Mouse (Mus musculus) hindbrain, postnatal 0 days (tissue): Measurements from ENCODE around the gene Gm42715. TPM values are rescaled to one million over a fixed set of nuclear protein-coding genes. Genes with fewer than 3 reads are reported as not detected.

Source experiments
- ATAC-seq: fragments of 200-750 bp; cut with Nextera tagmentation; 2 replicates; pipeline ENCODE4 v1.8.0; 2017; ENCODE audit warnings: mild to moderate bottlenecking, moderate TSS enrichment, moderate library complexity
- DNase-seq: peaks from one replicate; pipeline ENCODE4 v3.0.0-alpha.2; 2015; ENCODE audit warnings: low spot score
- H3K27ac ChIP-seq: fragments of 300-500 bp; sonication (generic); 2 replicates; pipeline ENCODE4 v1.5.1; 2014; ENCODE audit warnings: mild to moderate bottlenecking
- H3K27me3 ChIP-seq: fragments of 300-500 bp; sonication (generic); 2 replicates; pipeline ENCODE4 v1.6.1; 2014; ENCODE audit warnings: low read length, mixed read lengths; ENCODE audit not compliant: insufficient read depth
- H3K36me3 ChIP-seq: fragments of 300-500 bp; sonication (generic); 2 replicates; pipeline ENCODE4 v1.6.1; 2014; ENCODE audit warnings: low read length, mixed read lengths; ENCODE audit not compliant: insufficient read depth
- H3K4me1 ChIP-seq: fragments of 300-500 bp; sonication (generic); 2 replicates; pipeline ENCODE4 v1.6.1; 2014; ENCODE audit warnings: antibody characterized with exemption, low read length, mixed read lengths; ENCODE audit not compliant: insufficient read depth
- H3K4me2 ChIP-seq: fragments of 300-500 bp; sonication (generic); 2 replicates; pipeline ENCODE4 v1.6.1; 2014; ENCODE audit warnings: low read depth, mild to moderate bottlenecking, low read length, moderate library complexity, mixed read lengths
- H3K4me3 ChIP-seq: fragments of 300-500 bp; sonication (generic); 2 replicates; pipeline ENCODE4 v1.5.1; 2014; ENCODE audit warnings: low read length
- H3K9ac ChIP-seq: fragments of 300-500 bp; sonication (generic); replicated peaks from 2 replicates; pipeline ENCODE4 v1.6.1; 2014; ENCODE audit warnings: mild to moderate bottlenecking, low read length, moderate library complexity, mixed read lengths
- H3K9me3 ChIP-seq: fragments of 300-500 bp; sonication (generic); 2 replicates; pipeline ENCODE4 v1.6.1; 2016; ENCODE audit warnings: low read length, mixed read lengths
- CTCF ChIP-seq: IDR thresholded peaks from 2 replicates; pipeline ENCODE4 v1.5.1; 2016; ENCODE audit warnings: antibody characterized with exemption, control low read depth, low read depth
- WGBS: fragments of 180-500 bp; shearing (Covaris S2); extraction: QIAGEN DNeasy Blood & Tissue Kit; methylation state at CpG from one replicate; pipeline ENCODE4 v1.1.7; 2014; 5-methylcytosine and 5-hydroxymethylcytosine counted together
- polyA plus RNA-seq: library from polyadenylated mRNA; unstranded; fragments of >200 nt; fragmentation: Nextera tagmentation; extraction: Ambion mirVana; gene quantifications from 2 replicates; pipeline ENCODE4 v1.2.1, GENCODE M21; 2015
- total RNA-seq: library from RNA; depleted of rRNA; stranded (reverse); fragments of >200 nt; gene quantifications from 2 replicates; pipeline ENCODE4 v1.2.3, GENCODE M21; 2014; rRNA removed

Gm42715 gene
- 18.9 and 27.6 TPM in 2 replicates for total RNA-seq
- polyA plus RNA-seq, result 11.1 and 11.2 TPM in 2 replicates

DNA sequence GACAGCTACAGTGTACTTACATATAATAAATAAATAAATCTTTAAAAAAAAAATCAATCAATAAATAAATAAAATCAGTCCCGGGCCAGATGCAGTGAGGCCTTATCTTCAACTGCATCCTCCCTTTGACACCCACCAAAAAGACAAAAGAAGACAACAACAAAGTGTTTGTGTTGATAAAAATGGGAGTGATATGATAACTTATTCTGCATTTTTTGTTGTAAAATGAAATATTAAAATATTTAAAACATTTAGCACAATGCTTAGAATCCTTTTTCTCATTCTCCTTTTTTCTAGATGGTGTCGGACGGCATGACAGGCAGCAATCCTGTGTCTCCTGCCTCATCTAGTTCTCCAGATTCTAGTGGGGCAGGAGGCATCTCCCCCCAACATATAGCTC, at the start of gene Gm42715:
TSS of gene Gm42715 (plus strand) at position 301 of the 400 bp plus-strand sequence.
- WGBS, result 95% methylated on average over 3 of the region's 3 CpGs
- ATAC-seq (no peak), DNase-seq (no peak)

DNA sequence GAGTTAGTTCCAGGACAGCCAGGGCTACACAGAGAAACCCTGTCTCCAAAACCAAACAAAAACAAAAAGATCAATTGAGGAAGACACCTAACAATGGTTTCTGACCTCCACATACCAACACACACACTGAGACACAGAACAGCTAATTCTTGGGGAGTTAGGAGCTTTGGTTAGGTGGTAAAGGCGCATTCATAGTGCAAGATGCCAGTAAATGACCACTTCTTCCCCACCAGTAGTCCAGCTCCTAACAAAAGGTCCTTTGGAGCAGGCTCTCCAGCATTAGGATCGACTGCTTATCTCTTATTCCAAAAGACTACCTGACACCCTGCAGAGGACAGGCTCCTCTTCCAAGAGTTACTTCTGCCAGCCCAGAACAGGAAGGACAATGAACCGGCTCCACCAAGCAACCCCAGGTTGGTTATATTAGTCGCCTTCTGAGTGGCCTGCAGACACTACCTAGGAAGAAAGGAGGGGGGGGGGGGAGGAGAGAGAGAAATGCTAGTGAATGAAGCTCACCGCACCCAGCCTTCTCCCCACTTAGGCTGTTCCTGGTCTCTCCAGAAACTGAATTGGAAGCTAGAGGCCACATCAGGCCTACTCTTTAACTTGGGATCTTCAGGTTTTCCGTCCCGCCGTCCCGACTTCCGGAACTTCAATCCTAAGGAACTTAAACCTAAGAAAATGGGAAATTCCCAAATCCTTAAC, 49.2 kb upstream of the Gm42715 start:
- peaks cover 8% of the 10 kb centered on the region; the same call in 1 of the 2 replicates for H3K4me1 ChIP-seq
- no peaks in the 10 kb centered on the region for H3K9me3 ChIP-seq
- peak overlapping the region; percentile 84 for H3K4me3 ChIP-seq
- peaks cover 16% of the 10 kb centered on the region for H3K36me3 ChIP-seq
- H3K27me3 ChIP-seq, result no peaks in the 10 kb centered on the region
- peak overlapping the region; percentile 91 for H3K4me2 ChIP-seq
- peak overlapping the region; percentile 95 for H3K9ac ChIP-seq
- no peak for TF ChIP-seq CTCF
- no peak for DNase-seq
- peak overlapping the region; percentile 99 for H3K27ac ChIP-seq
- WGBS, result 7% methylated on average over 10 of the region's 10 CpGs
- ATAC-seq, result no peak

More for the DNA sequence above, at the start of gene Gm42715:
- Histone ChIP-seq H3K4me2 (no peak within 1 kb of the TSS), H3K27me3 (no peaks in the 10 kb centered on the region), H3K4me3 (no peak within 1 kb of the TSS), H3K9ac (no peak within 1 kb of the TSS), H3K9me3 (no peaks in the 10 kb centered on the region), H3K36me3 (peaks cover 57% of the 10 kb centered on the region), H3K27ac (no peak within 1 kb of the TSS), H3K4me1 (no peaks in the 10 kb centered on the region)
- no peak for TF ChIP-seq CTCF

DNA sequence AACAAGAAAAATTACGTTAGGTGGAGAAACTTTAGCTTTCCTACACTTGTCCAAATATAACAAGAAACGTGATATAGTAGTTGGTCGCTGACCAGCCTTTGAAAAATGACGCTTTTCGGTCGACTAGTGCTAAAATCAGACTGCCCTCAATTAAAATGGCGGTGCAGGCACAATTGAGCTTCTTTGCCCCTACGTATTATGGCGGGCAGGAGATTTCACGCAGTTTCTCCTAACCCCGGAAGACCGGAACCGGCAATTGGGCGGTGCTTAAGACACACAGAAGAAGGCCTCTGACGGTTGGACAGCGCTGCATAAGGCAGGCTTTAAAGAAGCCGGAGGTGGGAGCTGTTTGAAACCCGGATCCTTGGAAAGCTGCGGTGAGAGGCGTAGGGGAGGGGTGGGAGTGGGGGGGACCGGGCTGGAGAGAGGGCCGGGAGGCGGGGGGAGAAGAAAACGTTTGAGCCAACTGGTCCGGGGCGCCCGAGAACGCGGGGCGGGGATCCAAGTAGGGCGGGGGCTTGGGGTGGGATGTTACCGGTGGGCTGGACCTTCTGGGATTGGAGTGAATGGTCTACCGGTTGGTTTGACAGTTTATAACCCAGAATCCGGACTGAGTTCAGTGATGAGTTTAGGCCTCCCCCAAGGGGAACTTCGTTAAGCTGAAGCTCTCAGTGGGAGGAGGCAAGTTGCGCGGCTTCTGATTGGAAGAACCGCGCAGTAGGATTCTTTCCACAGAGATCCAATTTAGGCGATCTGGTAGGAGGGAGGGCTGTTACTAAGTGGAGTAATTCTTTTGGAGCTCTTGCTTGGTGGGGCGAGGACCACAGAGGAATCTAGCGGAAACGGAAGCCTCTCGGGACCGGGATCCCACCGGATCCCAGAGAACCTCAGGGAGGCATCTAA, 48.4 kb upstream of the Gm42715 start:
- peak overlapping the region; percentile 91 for H3K4me2 ChIP-seq
- WGBS, result under 1% methylated on average over 44 of the region's 46 CpGs
- H3K9me3 ChIP-seq, result no peaks in the 10 kb centered on the region
- peak overlapping the region; percentile 95 for H3K9ac ChIP-seq
- H3K4me3 ChIP-seq, result peak overlapping the region; percentile 84
- peak; percentile 18 for TF ChIP-seq CTCF
- peak overlapping the region; percentile 99 for H3K27ac ChIP-seq
- H3K4me1 ChIP-seq, result peaks cover 8% of the 10 kb centered on the region; the same call in 1 of the 2 replicates
- peaks cover 24% of the 10 kb centered on the region for H3K36me3 ChIP-seq
- H3K27me3 ChIP-seq, result no peaks in the 10 kb centered on the region
- peak; percentile 96 for ATAC-seq
- DNase-seq, result peak; percentile 99

DNA sequence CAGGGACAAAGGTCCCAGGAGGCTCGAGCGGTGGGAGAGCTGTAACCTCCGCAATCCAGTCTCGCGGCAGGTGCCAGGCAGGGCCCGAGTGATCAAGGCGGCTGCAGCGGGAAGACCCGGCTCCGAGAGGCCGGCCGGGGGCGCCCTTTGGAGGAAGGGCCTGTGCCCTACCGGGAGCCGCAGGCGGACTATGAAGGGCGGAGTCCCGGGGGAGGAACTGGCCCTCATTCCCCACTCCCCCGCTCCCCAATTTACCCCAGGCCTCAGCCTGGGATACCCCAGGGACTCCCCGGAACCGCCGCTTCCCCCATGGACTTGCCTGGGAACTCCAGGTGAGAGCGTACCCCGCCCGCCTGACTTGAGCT, 47.8 kb upstream of the Gm42715 start:
- 1% methylated on average over 17 of the region's 25 CpGs for WGBS
- no peak for TF ChIP-seq CTCF
- no peak for DNase-seq

DNA sequence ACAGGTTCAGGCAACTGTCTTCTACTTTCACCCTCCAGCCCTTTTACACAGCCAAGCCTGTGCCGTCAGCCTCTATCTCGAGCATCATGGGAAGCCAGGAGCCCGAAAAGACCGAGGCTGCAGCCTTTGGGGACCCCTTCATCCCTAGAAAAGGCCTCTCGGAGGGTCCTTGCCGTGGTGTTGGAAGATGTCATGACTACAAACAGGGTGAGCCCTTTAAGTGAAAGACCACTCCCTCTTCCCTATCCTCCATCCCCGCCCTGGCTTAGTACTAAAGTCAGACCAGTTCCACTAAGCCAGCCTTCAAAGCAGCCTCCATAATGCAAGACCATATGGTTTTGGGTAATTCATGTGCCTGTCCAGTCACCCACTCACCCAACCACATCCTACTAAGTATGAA, 47.3 kb upstream of the Gm42715 start:
- TF ChIP-seq CTCF, result no peak
- no peaks in the 10 kb centered on the region for H3K27me3 ChIP-seq
- ATAC-seq, result no peak

More for the DNA sequence above, 47.8 kb upstream of the Gm42715 start:
- ATAC-seq, result no peak
- Histone ChIP-seq H3K4me1 (peaks cover 8% of the 10 kb centered on the region; the same call in 1 of the 2 replicates), H3K4me3 (peak overlapping the region; percentile 84), H3K9me3 (no peaks in the 10 kb centered on the region), H3K9ac (peak overlapping the region; percentile 95), H3K4me2 (peak overlapping the region; percentile 91), H3K27ac (peak overlapping the region; percentile 99), H3K36me3 (peaks cover 28% of the 10 kb centered on the region), H3K27me3 (no peaks in the 10 kb centered on the region)

DNA sequence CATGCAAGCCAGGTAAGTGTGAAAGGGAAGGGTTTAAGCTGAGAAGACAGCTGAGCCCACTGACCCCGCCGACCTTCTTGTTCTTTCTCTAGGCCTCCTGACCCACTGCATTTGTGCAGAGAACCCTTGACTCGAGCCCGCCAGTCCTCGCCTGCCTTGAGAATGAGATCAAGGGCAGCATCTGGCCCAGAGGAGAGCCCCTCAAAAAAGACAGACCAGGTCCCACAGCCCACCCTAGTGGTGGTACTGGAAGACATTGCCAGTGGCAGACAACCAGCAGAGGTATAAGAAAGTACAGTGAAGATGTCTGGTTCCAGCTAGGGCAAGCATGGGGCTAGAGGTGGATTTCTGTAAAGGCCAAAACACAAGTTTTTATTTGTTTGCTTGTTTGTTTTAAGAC, 45.7 kb upstream of the Gm42715 start:
- TF ChIP-seq CTCF, result peak; percentile 49

More for the DNA sequence above, 47.3 kb upstream of the Gm42715 start:
- peak; percentile 42 for DNase-seq
- peak overlapping the region; percentile 91 for H3K4me2 ChIP-seq
- H3K9ac ChIP-seq, result peak overlapping the region; percentile 95
- H3K4me3 ChIP-seq, result peak overlapping the region; percentile 84
- peaks cover 11% of the 10 kb centered on the region; the same call in 1 of the 2 replicates for H3K4me1 ChIP-seq
- H3K27ac ChIP-seq, result peak overlapping the region; percentile 99
- WGBS, result 2% methylated on average over 7 of the region's 7 CpGs
- no peaks in the 10 kb centered on the region for H3K9me3 ChIP-seq
- peaks cover 28% of the 10 kb centered on the region for H3K36me3 ChIP-seq

More for the DNA sequence above, 45.7 kb upstream of the Gm42715 start:
- 80% methylated on average over 5 of the region's 5 CpGs for WGBS
- no peaks in the 10 kb centered on the region for H3K27me3 ChIP-seq
- no peak overlapping the region for H3K4me2 ChIP-seq
- 0 out of 2 replicates have a peak overlapping the region, but pooled peaks have one; percentile 28 for H3K9ac ChIP-seq
- no peak overlapping the region for H3K4me3 ChIP-seq
- H3K9me3 ChIP-seq, result no peaks in the 10 kb centered on the region
- no peak for ATAC-seq
- peaks cover 28% of the 10 kb centered on the region for H3K36me3 ChIP-seq
- peak; percentile 30 for DNase-seq
- no peak overlapping the region for H3K27ac ChIP-seq
- H3K4me1 ChIP-seq, result peaks cover 14% of the 10 kb centered on the region; the same call in 1 of the 2 replicates
